Mouse (Mus musculus) adrenal gland, adult 8-10 months (tissue): ENCODE data around the gene Slain1. TPM values are rescaled to one million over a fixed set of nuclear protein-coding genes. Genes with fewer than 3 reads are reported as not detected.

ENCODE experiments used
- DNase-seq: peaks from one replicate; pipeline ENCODE4 v3.0.0; 2022
- total RNA-seq, 4 experiments: library from RNA; stranded (reverse); gene quantifications; 2 replicates each; pipeline ENCODE4 v1.2.4; 2022

The Slain1 gene
- total RNA-seq, 4 experiments from 2014 or later, result 2.5 to 3.9 (median 3.5) TPM

- no peak for DNase-seq
Observed at GRCm38 (mm10) chr14:103667036-103667435, 17.0 kb downstream of the Slain1 start.

- DNase-seq, result no peak
Observed at GRCm38 (mm10) chr14:103679395-103680217, 29.6 kb downstream of the Slain1 start.

- no peak for DNase-seq
Observed at GRCm38 (mm10) chr14:103680285-103680819, 30.3 kb downstream of the Slain1 start.

GRCm38 (mm10) chr14:103682633-103683390 lies 32.8 kb downstream of the Slain1 start:
- no peak for DNase-seq

- no peak for DNase-seq
Observed at GRCm38 (mm10) chr14:103686994-103687393, 37.0 kb downstream of the Slain1 start.

- peak; percentile 11 for DNase-seq
Observed at GRCm38 (mm10) chr14:103694295-103694694, 44.3 kb downstream of the Slain1 start.

GRCm38 (mm10) chr14:103695620-103696019 lies 45.6 kb downstream of the Slain1 start:
- DNase-seq, result no peak

- no peak for DNase-seq
Observed at GRCm38 (mm10) chr14:103697101-103697500, 47.1 kb downstream of the Slain1 start.

GRCm38 (mm10) chr14:103699308-103699707 lies 49.3 kb downstream of the Slain1 start:
- DNase-seq, result no peak

- DNase-seq, result no peak
Observed at GRCm38 (mm10) chr14:103702516-103702915, 52.5 kb downstream of the Slain1 start.

- DNase-seq, result no peak
Observed at GRCm38 (mm10) chr14:103704771-103705170, 54.7 kb downstream of the Slain1 start.

GRCm38 (mm10) chr14:103706347-103706746 lies 56.3 kb downstream of the Slain1 start:
- DNase-seq, result no peak

- no peak for DNase-seq
Observed at GRCm38 (mm10) chr14:103708601-103709000, 58.6 kb downstream of the Slain1 start.

- DNase-seq, result no peak
Observed at GRCm38 (mm10) chr14:103709261-103709660, 59.2 kb downstream of the Slain1 start.

- no peak for DNase-seq
Observed at GRCm38 (mm10) chr14:103712986-103713385, 63.0 kb downstream of the Slain1 start.

- no peak for DNase-seq
Observed at GRCm38 (mm10) chr14:103717516-103717915, 67.5 kb downstream of the Slain1 start.

- DNase-seq, result no peak
Observed at GRCm38 (mm10) chr14:103717979-103718378, 68.0 kb downstream of the Slain1 start.

GRCm38 (mm10) chr14:103718393-103718792 lies 68.4 kb downstream of the Slain1 start:
- DNase-seq, result no peak

GRCm38 (mm10) chr14:103718836-103719575 lies 69.0 kb downstream of the Slain1 start:
- peak; percentile 63 for DNase-seq

- no peak for DNase-seq
Observed at GRCm38 (mm10) chr14:103720163-103720562, 70.1 kb downstream of the Slain1 start.

GRCm38 (mm10) chr14:103720637-103721355 lies 70.8 kb downstream of the Slain1 start:
- DNase-seq, result no peak

- no peak for DNase-seq
Observed at GRCm38 (mm10) chr14:103723314-103723713, 73.3 kb downstream of the Slain1 start.
